30 mouse cellular contexts compared by ENCODE assay signal in genomic region chr1:75916181-75916580, GRCm38 (mm10).
A peak's percentile ranks its signal among the peaks of the same experiment; 100 is the strongest.
DNase-seq lines count a peak whose midpoint lies in the region; ATAC-seq and TF ChIP-seq lines count a peak whose summit lies in the region.
"Had no signal": no experiment of that assay in that cellular context is flagged by ENCODE, and none has a peak within 500 bp of the region (broad histone marks: within the 10 kb centered on the region; RNA-seq: fewer than 3 reads in every experiment).

No protein-coding gene starts in this region.

- H3K9me3 ChIP-seq in midbrain, embryonic 14.5 days (ENCODE audit: control insufficient read depth, low read length): no peaks in the 10 kb centered on the region
- no peaks in the 10 kb centered on the region for H3K9me3 ChIP-seq in liver, postnatal 0 days (ENCODE audit: low read length)
- H3K9me3 ChIP-seq: heart, embryonic 10.5 days; heart, embryonic 15.5 days; neural tube, embryonic 13.5 days had no signal

- H3K9ac ChIP-seq in midbrain, embryonic 14.5 days (replicated peaks; ENCODE audit: low read length): no peak overlapping the region
- H3K9ac ChIP-seq in liver, postnatal 0 days (replicated peaks): no peak overlapping the region
- H3K9ac ChIP-seq: heart, embryonic 15.5 days; liver, embryonic 14.5 days; lung, embryonic 14.5 days; neural tube, embryonic 13.5 days had no signal

- TF ChIP-seq CTCF in embryonic fibroblast, embryonic 13.5 days (IDR thresholded peaks at IDR 0.05; ENCODE audit: borderline replicate concordance, insufficient read depth, low read length): no peak
- TF ChIP-seq CTCF in liver, postnatal 0 days (IDR thresholded peaks at IDR 0.05; ENCODE audit: low read depth): no peak

- no peaks in the 10 kb centered on the region for H3K36me3 ChIP-seq in midbrain, embryonic 14.5 days (ENCODE audit: control insufficient read depth, insufficient read depth, low read length)
- H3K36me3 ChIP-seq in liver, postnatal 0 days (replicated peaks; ENCODE audit: insufficient read depth, low read length): no peaks in the 10 kb centered on the region
- H3K36me3 ChIP-seq: heart, embryonic 10.5 days; heart, embryonic 15.5 days; neural tube, embryonic 13.5 days had no signal

- H3K27ac ChIP-seq in embryonic fibroblast, embryonic 13.5 days (ENCODE audit: insufficient read depth, low read length): peak overlapping the region; percentile 56
- H3K27ac ChIP-seq in midbrain, embryonic 14.5 days (replicated peaks; ENCODE audit: low read depth, low read length): no peak overlapping the region
- H3K27ac ChIP-seq in liver, postnatal 0 days (ENCODE audit: low read depth): no peak overlapping the region
- H3K27ac ChIP-seq: heart, embryonic 10.5 days; heart, embryonic 15.5 days; liver, embryonic 14.5 days; neural tube, embryonic 13.5 days; stomach, postnatal 0 days had no signal

- H3K4me1 ChIP-seq in embryonic fibroblast, embryonic 13.5 days (ENCODE audit: control insufficient read depth, insufficient read depth, low read length): peaks cover 11% of the 10 kb centered on the region
- H3K4me1 ChIP-seq in midbrain, embryonic 14.5 days (ENCODE audit: control insufficient read depth, insufficient read depth, low read length): no peaks in the 10 kb centered on the region
- no peaks in the 10 kb centered on the region for H3K4me1 ChIP-seq in liver, postnatal 0 days (ENCODE audit: insufficient read depth)
- H3K4me1 ChIP-seq: neural tube, embryonic 13.5 days had no signal

- no peaks in the 10 kb centered on the region for H3K27me3 ChIP-seq in midbrain, embryonic 14.5 days (ENCODE audit: control insufficient read depth, insufficient read depth, low read length)
- no peaks in the 10 kb centered on the region for H3K27me3 ChIP-seq in liver, postnatal 0 days (ENCODE audit: insufficient read depth, low read length)
- H3K27me3 ChIP-seq: heart, embryonic 15.5 days; neural tube, embryonic 13.5 days had no signal

- 52% methylated on average over 2 of the region's 2 CpGs for WGBS in midbrain, embryonic 14.5 days
- WGBS in liver, postnatal 0 days (ENCODE audit: insufficient replicate concordance): 21% methylated on average over 2 of the region's 2 CpGs

- H3K4me3 ChIP-seq in embryonic fibroblast, embryonic 13.5 days (ENCODE audit: insufficient read depth, low read length): no peak overlapping the region
- H3K4me3 ChIP-seq in midbrain, embryonic 14.5 days (replicated peaks; ENCODE audit: low read depth, low read length): no peak overlapping the region
- no peak overlapping the region for H3K4me3 ChIP-seq in liver, postnatal 0 days (ENCODE audit: low read depth, low read length)
- H3K4me3 ChIP-seq: erythroblast, embryonic 14.5 days; heart, embryonic 10.5 days; heart, embryonic 15.5 days; myocyte; neural tube, embryonic 13.5 days had no signal

- peak; percentile 40 for DNase-seq in retina, postnatal 1 day
- no peak for DNase-seq in retina, embryonic 14.5 days (ENCODE audit: low spot score)
- peak; percentile 17 for DNase-seq in embryo, embryonic 9.5 days (ENCODE audit: extremely low spot score)
- DNase-seq in midbrain, embryonic 14.5 days: no peak
- no peak for DNase-seq in adrenal gland, postnatal 10 days
- DNase-seq in liver, postnatal 0 days: no peak
- DNase-seq: adrenal gland, postnatal 36 days; cerebellum, adult 18-20 months; cerebellum, postnatal 14 days; gastrocnemius, postnatal 25 days; heart, adult 11 months; kidney, adult 18-20 months; kidney, postnatal 36 days; layer of hippocampus, postnatal 36 days; liver; lung, embryonic 14.5 days; spleen, adult 18-20 months; thymus, adult 18-20 months; thymus, postnatal 25 days had no signal

- TF ChIP-seq EP300 in liver, postnatal 0 days (IDR thresholded peaks at IDR 0.05; ENCODE audit: low read depth): no peak

- H3K4me2 ChIP-seq in midbrain, embryonic 14.5 days (ENCODE audit: low read length): no peak overlapping the region
- no peak overlapping the region for H3K4me2 ChIP-seq in liver, postnatal 0 days (ENCODE audit: low read depth, low read length)
- H3K4me2 ChIP-seq: heart, embryonic 15.5 days; lung, embryonic 14.5 days; midbrain, embryonic 11.5 days; neural tube, embryonic 13.5 days had no signal

- ATAC-seq in midbrain, embryonic 14.5 days (ENCODE audit: low FRiP score, low TSS enrichment): no peak
- no peak for ATAC-seq in liver, postnatal 0 days
- ATAC-seq: forebrain, embryonic 16.5 days; hindbrain, embryonic 16.5 days had no signal

- no peak for TF ChIP-seq POLR2A in embryonic fibroblast, embryonic 13.5 days (IDR thresholded peaks at IDR 0.05; ENCODE audit: low read depth, low read length)

Comparison
In these comparisons a context has a peak if more than half of its experiments do, and no peak if none do; other contexts are left out.
1. DNase-seq: peak in retina, postnatal 1 day (single experiment) and embryo, embryonic 9.5 days (single experiment); none in retina, embryonic 14.5 days (single experiment), midbrain, embryonic 14.5 days (single experiment), adrenal gland, postnatal 10 days (single experiment) and liver, postnatal 0 days (single experiment).